Mouse (Mus musculus) heart, postnatal 10 days (tissue): ENCODE measurements at regions not wholly inside any gene's neighbourhood (a gene's known extent, or its start where the extent isn't known, plus 50 kb on each side); places are given as distances from the start of the nearest gene placed in this dataset.

Experiments
- DNase-seq, 2 experiments: peaks; one replicate each; pipeline ENCODE4 v3.0.0; 2021
- intact Hi-C: fragments of 180-260 bp; cut with DNase I; formaldehyde crosslinking; loops from one replicate; pipeline ENCODE4 v1.15.1; 2025

DNA sequence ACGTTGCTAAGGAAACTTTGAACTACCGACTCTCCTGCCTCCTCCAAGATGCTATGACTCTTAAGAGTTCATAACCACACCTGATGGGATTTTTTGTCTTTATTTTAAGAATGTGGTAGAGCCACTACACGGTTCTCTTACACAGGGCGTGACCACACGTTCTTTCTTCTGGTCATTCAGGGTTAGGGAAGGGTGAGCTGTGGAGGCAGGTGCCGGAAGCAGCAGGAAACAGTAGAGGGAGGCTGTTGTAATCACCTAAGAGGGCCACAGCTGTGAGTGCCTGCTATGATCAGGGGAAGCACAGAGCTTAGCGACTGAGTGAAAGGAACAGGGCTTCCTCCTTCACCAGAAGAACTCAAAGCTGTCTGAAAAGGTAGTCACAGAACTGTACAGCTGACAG lies 50.6 kb upstream of the Larp1 start:
- intact Hi-C loops = no loop called here
- no peak for DNase-seq

DNA sequence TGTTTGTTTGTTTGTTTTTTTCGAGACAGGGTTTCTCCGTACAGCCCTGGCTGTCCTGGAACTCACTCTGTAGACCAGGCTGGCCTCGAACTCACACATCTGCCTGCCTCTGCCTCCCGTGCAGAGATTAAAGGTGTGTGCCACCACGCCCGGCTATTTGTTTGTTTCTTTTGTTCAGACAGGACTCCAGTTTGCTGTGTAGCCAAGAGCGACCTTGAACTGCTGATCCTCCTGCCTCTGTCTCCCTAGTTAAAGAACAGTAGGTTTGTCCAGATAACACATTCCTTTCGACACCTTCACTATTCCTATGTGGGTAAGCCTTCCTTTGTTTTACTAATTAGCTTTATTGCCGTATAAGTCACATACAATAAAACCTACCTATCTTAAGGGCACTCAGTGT lies 52.0 kb upstream of the Larp1 start:
- DNase-seq = no peak
- intact Hi-C loops = no loop called here

DNA sequence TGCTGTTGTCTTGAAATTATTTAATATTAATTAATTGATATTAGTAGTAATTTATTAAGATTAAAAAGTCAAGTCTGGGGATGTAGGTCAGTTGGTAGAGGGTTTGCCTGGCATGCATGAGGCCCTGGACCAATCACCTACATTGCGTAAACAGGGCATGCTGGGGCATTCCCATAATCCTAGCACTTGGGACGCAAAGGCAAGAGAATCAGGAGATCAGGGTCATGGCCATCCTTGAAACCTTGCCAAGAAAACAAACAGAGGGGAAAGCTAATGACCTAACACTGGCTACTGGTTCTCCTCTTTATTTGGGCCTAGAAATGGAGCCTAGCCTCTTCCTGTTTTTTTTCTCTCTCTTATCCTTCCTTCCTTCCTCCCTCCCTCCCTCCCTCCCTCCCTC lies 52.8 kb upstream of the Larp1 start:
- DNase-seq = no peak
- intact Hi-C loops = no loop called here

DNA sequence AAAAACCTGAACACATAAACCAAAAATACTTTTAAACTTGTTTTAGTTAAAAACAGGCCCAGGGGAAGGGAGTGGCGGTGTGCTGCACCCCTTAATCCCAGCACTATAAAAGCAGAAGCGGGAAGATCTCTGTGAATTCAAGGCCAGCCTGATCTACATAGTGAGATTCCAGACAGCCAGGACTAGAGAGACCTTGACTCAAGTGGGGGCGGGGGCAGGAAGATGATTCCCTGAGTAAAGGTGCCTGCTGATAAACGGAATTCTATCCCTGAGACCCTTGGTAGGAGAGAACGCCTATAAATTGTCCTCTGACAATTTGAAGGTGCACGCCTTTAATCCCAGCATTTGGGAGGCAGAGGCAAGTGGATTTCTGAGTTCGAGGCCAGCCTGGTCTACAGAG lies 53.4 kb upstream of the Larp1 start:
- intact Hi-C loops = no loop called here
- DNase-seq = no peak

DNA sequence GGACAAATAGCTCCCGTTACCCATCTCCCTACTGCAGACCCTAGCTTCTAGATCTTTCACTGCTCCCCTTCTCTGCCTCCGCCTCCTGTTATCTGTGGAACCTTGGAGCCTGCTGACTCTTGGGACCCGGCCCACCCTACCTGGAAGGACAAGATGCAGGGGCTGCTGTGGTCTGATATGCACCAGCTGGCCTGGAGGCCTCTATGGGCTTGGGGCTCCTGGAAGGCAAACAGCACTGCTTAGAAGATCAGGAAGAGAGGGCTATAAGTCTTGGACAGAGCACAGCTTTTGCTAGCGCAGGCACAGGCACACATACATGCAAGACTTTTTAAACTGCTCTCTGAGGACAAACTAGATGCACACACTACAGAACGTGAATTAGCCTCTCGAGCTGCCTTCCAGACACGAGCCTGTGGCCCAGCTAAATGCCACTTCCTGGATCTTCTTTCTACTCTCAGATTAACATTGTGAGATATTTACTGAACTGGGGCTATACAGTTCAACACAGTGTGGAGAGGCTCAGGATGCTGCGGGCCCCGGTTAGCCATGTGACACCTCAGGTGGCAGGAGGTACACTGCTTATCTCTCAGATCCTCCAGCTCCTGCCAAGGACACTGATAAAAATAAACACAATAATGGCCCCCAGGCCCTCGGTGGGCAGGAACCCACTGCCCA lies 54.2 kb upstream of the Larp1 start:
- intact Hi-C loops = loop anchor here (5.0 kb wide), 3 partner anchors 213 to 348 kb away; partner anchors contain the start of gene Gemin5
- DNase-seq = no peak

DNA sequence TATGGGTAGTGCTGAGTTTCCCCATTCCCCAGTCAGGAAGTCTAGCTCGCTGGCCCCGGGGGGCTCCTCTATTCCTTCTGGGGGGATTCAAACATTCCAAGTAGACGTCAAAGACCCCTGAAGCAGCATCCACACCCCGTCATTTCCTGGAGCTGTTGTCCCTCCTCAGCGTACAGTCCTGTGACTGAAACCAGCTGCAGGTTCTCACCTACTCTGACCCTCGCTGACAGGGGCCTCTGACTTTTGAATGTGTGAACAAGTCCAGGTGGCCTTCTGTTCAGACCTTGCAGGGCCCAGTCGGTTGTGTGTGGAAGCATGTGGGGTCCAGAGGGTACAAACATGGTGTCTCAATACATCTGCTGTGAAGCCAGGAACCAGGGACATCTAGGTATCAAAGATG lies 55.2 kb upstream of the Larp1 start:
- intact Hi-C loops = loop anchor here (5.0 kb wide), 3 partner anchors 214 to 349 kb away; partner anchors contain the start of gene Gemin5
- no peak for DNase-seq

DNA sequence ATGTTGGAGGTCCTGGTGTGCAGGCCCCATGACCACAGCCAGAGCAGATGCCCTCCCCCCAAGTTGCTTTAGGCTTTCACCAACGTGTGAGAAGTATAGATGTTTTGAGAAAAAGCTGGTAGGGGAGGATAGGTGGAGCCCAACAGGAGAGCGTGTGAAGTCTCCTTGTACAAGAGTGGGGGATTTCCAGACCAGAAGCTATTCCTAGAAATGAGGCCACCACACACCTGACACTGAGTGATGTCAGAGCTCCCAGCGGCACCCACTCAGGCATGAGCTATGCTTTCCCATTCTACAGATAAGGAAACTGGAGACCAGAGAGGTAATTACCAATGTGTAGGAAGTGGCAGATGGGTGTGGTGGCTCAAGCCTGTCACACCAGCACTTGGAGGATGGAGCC lies 56.2 kb upstream of the Larp1 start:
- DNase-seq = no peak
- intact Hi-C loops = loop anchor here (5.0 kb wide), 3 partner anchors 215 to 350 kb away; partner anchors contain the start of gene Gemin5

DNA sequence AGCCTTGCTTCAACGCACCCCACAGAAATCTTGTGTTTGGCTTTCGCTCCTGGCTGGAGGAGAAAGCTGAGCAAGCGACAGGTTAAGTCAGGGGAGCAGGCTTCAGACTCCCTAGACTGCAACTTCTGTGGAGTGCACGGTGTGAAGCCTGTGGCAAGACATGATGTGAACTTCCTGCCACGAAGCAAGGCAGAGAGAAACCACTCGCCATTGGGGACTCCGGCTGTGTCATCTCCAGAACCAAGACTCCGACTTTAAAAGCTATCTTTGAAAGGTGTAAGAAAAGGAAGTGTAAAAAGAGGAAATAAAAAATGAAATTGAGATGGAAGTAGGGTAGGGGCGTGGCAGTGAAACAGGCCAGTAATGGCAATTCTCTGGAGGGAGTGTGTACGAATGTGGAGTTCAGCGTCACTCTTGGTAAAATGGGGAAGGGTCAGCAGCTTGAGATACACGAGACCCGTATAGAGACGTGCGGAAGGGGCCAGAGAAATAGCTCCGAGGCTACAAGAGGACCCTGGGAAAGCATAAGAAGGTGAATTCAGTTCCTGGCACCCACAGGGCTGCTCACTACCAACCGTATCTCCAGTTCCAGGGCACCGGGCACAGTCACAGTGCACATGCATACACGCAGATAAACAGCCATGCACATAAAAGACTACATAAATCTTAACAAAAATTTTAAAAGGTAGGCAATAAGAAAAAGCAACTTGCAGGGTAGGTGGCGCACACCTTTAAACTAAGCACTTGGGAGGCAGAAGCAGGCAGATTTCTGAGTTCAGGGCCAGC lies 57.1 kb upstream of the Larp1 start:
- DNase-seq = no peak
- intact Hi-C loops = loop anchor here (1.0 to 5.0 kb wide), 4 partner anchors 106 to 351 kb away; partner anchors contain the start of gene Gemin5

DNA sequence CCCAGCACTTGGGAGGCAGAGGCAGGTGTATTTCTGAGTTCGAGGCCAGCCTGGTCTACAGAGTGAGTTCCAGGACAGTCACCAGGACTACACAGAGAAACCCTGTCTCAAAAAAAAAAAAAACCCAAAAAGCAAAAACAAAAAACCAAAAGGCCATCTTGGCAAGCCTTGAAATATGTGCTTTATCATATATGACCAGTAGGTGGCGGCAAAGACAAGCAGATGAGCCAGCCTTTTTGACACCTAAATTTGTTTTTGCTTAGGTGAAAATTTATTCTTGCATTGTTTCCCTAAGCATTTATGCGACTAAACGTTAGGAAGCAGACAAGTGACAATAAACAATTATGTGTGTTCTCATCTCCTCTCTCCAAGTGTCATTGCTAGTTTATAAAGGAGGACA lies 57.9 kb upstream of the Larp1 start:
- DNase-seq = peak; percentile 60 to 74
- intact Hi-C loops = loop anchor here (1.0 to 5.0 kb wide), 4 partner anchors 106 to 351 kb away; partner anchors contain the start of gene Gemin5

DNA sequence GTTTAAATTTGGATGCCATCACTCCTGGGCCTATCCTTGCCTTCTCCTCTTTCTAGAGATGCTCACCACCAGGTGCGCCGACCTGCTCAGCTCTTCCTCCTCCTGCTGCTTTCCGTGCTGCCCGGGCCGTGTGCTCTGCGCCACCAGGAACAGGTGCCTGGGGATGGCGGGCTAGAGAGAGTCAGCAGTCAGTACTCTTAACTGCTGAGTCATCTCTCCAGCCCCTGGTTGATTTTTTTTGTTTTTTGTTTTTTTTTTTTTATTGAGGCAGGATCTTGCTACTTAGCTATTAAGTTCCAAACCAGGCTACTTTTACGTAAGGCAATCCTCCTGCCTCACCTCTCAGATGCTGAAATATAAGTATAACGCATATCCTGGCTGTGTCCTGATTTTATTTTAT lies 59.8 kb upstream of the Larp1 start:
- DNase-seq = no peak
- intact Hi-C loops = no loop called here

DNA sequence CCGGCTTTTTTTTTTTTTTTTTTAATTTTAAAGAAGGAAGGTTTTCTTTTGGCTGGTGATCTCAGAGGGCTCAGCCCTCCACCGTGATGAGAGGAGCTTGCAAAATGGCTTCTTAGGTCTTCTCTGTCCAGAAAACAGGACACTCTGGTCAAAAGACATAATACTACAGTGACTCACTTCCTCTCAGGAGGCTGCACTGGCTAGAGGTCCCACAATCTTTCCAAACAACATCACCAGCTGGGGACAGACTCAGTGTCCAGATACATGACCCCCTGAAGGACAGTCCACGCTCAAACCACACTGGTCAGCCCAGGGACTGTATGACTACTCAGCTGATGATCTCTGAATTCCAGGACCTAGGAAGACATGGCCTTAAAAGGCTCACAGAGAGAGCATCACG lies 61.5 kb upstream of the Larp1 start:
- no peak for DNase-seq
- intact Hi-C loops = no loop called here

DNA sequence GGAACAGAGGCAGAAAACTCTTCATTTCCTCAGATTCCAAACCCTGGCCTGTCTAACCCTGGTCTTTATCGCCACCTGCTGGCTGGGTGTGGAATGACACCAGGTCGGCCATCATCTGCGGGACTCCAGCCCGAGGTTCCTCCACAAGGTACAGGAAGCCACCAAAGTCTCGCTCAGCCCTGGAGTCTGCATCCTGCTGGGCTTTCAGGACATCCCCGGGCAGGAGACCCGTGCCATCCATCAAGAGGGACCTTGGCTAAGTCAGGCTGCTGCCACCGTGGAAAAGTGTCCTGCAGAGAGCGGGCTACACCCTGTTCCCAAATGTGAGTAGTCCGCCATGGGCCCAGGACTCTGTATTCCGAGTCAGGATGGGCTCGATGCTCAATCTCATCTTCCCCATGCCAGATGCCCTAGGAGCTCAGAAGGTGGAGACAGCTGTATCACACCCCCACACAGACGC lies 74.4 kb upstream of the Larp1 start:
- intact Hi-C loops = loop anchor here (1.0 to 10.0 kb wide), 6 partner anchors 67 to 457 kb away; no protein-coding TSS in a partner anchor
- DNase-seq = peak; percentile 89 to 96

DNA sequence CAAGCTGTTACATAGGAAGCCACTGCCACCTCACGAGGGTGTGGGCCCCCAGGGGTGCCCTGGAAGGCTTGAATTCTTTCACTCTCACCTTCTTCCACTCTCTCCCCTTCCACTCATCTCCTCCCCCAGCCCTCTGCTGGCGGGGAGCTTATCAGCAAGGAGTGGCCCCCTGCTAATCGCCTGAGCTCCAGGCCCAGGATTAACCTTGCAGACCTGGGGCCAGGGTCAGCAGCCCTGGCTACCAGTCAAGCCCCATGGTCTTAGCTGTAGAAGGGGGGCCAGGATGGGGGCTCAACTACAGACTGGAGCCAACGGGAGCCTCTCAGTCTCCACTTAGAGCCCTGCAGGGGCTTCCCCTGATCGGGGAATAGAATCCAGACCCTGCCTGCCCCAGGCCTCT lies 75.8 kb upstream of the Larp1 start:
- intact Hi-C loops = loop anchor here (5.0 to 10.0 kb wide), 4 partner anchors 66 to 456 kb away; no protein-coding TSS in a partner anchor
- no peak for DNase-seq

DNA sequence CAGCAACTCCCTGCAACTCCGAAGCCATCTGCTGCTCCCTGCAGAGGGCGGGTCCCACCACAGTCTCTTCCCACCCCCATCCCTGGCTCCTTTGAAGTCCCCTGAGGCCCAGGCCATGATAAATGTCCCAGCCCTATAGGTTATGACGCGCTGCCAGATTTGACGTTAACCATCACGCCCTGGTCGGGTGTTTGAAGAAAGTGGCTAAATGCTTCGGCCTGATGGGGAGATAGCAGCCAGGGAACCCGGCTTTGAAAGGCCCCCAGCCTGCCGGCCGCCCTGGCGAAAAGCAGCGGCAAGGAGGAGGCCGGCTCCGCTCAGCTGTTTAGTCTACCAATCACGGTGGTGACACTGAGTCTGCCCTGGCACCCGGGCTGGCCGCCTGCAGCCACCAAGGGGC lies 79.4 kb upstream of the Larp1 start:
- intact Hi-C loops = no loop called here
- DNase-seq = no peak

DNA sequence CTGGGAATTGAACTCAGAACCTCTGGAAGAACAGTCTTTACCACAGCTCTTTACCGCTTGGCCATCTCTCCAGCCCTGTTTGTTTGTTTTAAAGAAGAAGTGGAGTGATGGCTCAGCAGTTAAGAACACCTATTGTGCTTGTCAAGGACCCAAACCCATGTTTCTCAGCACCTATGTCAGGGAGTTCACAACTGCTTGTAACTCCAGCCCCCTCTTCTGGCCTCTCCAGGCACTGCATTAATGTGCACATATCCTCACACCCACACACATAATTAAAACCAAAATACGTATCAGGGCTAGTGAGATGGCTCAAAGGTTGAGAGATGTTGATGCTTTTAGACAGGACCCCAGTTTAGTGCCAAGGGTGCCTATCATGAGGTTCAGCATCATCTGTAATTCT lies 87.6 kb upstream of the Hand1 start:
- intact Hi-C loops = no loop called here
- no peak for DNase-seq

DNA sequence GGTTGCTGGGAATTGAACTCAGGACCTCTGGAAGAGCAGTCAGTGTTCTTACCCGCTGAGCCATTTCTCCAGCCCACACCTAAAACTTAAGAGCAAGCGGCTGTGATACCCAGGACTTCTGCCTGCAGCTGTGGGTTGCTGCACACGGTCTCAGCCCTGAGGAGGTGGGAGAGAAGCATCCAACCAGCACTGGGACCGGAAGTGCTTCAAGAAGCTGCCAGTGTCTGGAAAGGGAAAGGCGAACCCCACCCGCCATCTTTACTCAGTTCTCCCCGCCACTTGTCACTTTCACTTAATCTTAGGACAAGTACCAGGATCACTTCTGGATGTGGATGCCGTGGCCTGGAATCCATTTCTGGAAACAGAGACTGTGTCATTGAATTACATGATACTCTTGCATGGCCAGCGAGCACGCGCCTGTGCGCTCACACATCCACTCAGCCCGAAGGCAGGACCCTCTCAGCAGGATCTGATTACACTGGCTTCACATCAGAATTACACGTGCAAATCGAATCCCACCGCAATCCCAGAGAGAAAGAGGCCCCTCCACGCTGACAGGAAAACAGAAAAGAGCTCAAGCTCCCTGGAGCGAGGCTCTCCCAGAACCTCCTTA lies 85.9 kb upstream of the Hand1 start:
- no peak for DNase-seq
- intact Hi-C loops = no loop called here

DNA sequence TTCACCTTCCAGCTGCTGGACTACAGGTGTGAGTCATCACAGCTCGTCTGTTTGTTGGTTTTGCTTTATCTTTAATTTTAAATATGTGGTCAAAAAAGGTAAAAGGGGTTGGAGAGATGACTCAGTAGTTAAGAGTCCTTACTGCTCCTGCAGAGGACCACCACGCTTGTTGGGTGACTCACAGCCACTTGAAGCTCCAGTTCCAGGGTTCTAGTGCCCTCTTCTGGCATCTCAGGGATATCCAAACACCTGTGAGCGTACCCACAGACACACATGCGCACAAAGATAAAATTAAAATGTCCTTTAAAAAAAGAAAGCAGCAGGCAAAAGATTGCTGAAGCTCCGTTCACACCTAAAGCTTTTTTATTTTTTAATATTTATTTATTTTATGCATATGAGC lies 85.4 kb upstream of the Hand1 start:
- no peak for DNase-seq
- intact Hi-C loops = no loop called here

DNA sequence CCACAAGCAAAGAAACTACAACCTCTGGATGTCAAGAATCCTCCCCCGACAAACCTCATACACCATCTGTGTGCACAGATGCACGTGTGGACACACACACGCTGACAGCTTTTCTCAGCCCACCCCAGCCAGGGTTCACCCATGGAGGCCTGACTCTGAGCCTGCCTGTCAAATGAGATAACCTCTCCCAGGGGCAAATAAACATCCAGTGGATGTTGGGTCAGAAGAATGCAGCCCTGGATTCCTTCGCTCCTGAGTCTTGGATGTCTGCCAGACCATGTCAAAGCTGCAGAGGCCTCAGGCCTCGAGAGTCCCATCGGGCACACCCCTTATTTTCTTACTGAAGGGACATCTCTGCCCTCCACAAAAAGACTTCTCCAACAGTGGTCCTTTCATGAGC lies 83.4 kb upstream of the Hand1 start:
- intact Hi-C loops = no loop called here
- DNase-seq = peak; percentile 7 to 21

DNA sequence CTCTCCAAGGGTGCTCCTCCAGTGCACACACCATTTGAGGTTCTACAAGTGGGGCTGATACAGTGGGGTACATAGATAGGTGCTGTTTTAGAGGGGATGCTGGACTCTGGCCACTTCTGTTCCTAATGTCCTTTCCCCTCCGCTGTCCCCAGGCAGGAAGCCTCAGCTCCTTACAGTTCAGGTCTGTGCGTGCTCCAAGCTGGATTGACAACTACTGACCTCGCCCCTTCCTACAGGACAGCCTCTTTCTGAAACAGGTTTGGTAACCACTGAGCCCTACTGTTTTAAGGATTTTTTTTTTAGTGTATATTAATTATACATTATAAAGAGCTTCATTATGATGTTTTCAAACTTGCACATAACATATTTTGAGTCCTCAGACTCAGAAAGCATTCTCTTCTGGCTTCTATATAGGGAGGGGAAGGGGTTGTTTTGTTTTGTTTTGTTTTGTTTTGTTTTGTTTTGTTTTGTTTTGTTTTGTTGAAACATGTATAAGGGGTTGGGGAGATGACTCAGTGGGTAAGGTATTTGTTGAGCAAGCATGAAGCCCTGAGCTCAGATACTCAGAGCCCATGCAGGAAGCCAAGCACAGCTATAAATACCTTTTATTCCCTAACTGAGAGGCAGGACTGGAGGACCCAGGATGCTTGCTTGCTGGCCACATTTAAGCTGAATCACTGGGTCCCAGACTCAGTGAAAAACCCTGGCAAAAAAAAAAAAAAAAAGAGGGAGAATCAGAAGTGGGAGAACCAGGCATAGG lies 81.4 kb upstream of the Hand1 start:
- intact Hi-C loops = no loop called here
- no peak for DNase-seq

DNA sequence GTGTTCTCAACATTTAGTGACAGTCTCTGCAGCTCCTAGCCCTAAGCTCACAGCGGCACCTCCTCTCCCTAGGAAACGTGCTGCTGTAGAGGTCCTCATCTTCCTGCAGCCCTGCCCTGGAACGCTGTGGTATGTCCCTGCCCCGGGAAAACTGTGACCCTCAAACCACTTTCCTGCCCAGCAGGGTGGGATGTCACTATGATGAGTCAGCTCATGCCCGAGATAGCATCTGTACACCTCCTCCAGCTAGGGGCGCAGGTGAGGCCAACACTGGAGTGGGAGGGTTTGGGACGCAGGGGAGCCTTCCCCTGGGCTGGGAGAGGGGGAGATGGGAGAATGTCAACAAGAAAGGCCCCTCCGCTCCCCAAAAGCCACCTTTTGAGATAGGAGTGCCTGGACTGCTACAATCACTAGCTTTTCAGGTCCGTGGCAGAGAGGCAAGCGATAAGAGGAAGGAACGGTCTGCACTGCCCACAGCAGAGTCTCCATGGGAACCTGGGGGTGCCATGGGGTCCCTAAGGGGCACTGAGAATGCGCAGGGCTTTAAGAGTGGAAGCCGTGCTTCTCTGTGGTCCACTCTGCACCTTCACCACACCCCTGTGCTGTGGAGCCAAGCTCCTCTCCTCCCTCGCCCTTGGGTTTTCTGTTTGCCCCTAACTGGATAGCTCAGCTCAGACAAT lies 80.5 kb upstream of the Hand1 start:
- no peak for DNase-seq
- intact Hi-C loops = no loop called here
